Mouse (Mus musculus): ENCODE results near the gene Chaf1a.

DNA sequence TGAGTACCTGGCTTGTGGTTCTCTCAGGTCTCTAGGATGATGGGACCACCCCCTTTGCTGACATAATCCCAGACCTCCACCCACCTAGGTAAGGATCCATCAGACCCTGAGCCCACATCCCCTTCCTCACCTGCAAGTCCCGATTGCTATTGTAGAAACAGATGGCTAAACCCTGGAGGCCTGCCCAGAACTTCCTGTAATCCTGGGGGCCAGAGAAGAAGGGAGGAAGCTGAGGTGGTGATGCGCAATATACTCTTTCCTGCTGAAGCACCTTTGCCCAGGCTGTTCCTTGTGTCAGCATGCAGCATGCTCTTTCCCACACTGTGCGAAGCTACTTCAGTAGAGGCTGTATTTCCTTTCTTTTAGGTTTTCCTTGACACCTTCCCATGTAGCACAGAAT is 37.2 kb upstream of the Chaf1a start:
- TF ChIP-seq CTCF (IDR thresholded peaks at IDR 0.05) (no peak), EP300 (IDR thresholded peaks at IDR 0.05) (no peak)

Data from lung, postnatal 0 days (tissue).